Mouse (Mus musculus) heart, embryonic 13.5 days (tissue): Measurements from ENCODE around the gene Gjc1. TPM values are rescaled to one million over a fixed set of nuclear protein-coding genes. Genes with fewer than 3 reads are reported as not detected.

Experiments used
- ATAC-seq: fragments of 200-750 bp; cut with Nextera tagmentation; 2 replicates; pipeline ENCODE4 v1.8.0; 2017; ENCODE audit warnings: moderate TSS enrichment; ENCODE audit not compliant: insufficient number of reproducible peaks, low FRiP score, low TSS enrichment; ENCODE audit errors: extremely low read depth
- H3K27ac ChIP-seq: fragments of 300-500 bp; sonication (generic); replicated peaks from 2 replicates; pipeline ENCODE4 v1.5.1; 2015; ENCODE audit warnings: moderate library complexity, mild to moderate bottlenecking, inconsistent platforms
- H3K27me3 ChIP-seq: fragments of 300-500 bp; sonication (generic); replicated peaks from 2 replicates; pipeline ENCODE4 v1.6.1; 2015; ENCODE audit warnings: mild to moderate bottlenecking, inconsistent platforms
- H3K36me3 ChIP-seq: fragments of 300-500 bp; sonication (generic); 2 replicates; pipeline ENCODE4 v1.6.1; 2015; ENCODE audit warnings: mild to moderate bottlenecking, inconsistent platforms
- H3K4me1 ChIP-seq: fragments of 300-500 bp; sonication (generic); 2 replicates; pipeline ENCODE4 v1.6.1; 2015; ENCODE audit warnings: inconsistent platforms
- H3K4me2 ChIP-seq: fragments of 300-500 bp; sonication (generic); 2 replicates; pipeline ENCODE4 v1.6.1; 2015; ENCODE audit warnings: inconsistent platforms, mild to moderate bottlenecking, moderate library complexity
- H3K4me3 ChIP-seq: fragments of 300-500 bp; sonication (generic); 2 replicates; pipeline ENCODE4 v1.5.1; 2015; ENCODE audit warnings: moderate library complexity, mild to moderate bottlenecking, inconsistent platforms
- H3K9ac ChIP-seq: fragments of 300-500 bp; sonication (generic); 2 replicates; pipeline ENCODE4 v1.6.1; 2015; ENCODE audit warnings: inconsistent platforms, mild to moderate bottlenecking, moderate library complexity
- H3K9me3 ChIP-seq: fragments of 300-500 bp; sonication (generic); 2 replicates; pipeline ENCODE4 v1.6.1; 2016; ENCODE audit warnings: inconsistent platforms
- WGBS: fragments of 180-500 bp; shearing (Covaris S2); methylation state at CpG from one replicate; pipeline ENCODE4 v1.1.7; 2015; ENCODE audit warnings: mixed read lengths; 5-methylcytosine and 5-hydroxymethylcytosine counted together
- polyA plus RNA-seq: library from polyadenylated mRNA; unstranded; fragments of >200 nt; fragmentation: Nextera tagmentation; extraction: Ambion mirVana; gene quantifications from 2 replicates; pipeline ENCODE4 v1.2.1, GENCODE M21; 2015

The Gjc1 gene
- polyA plus RNA-seq, 1 experiment from 2014 or later: 46.5 TPM

DNA sequence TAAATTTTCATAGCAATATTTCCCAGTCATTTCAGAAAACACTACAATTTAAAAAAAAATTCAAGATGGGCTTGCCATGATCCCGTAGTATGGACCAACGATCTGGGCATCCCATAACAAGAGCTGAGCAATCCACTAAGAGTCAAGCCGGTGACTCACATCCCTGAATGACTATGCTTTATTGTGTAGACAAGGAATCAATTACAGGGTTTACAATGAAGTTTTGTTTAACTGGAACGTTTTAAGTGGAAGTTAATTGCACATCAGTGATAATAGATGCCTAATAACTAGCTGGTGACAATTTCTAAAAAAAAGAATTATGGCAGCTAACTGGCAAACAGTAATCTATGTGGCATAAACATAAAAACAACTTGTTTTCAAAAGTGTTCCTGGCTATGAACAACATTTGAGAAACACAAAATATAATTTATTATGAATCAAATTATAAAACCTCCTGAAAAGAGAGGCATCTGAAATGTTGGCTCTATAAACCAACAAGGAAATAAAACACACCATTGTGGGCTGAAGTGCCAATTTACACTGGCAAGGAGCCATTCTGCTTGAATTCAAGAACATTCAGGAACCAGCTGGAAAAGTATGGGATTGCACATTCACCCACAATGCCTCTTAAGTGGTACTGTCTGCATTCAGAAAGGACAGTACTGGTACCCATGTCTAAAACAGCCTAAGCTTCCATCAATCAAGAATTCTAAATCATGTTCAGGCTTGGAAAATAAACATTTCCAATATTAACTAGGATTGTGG, 8.6 kb downstream of the Gjc1 start:
- Histone ChIP-seq H3K9me3 (no peaks in the 10 kb centered on the region), H3K36me3 (peaks cover 12% of the 10 kb centered on the region), H3K4me2 (no peak overlapping the region), H3K4me3 (no peak overlapping the region), H3K9ac (no peak overlapping the region), H3K27ac (0 out of 2 replicates have a peak overlapping the region, but pooled peaks have one; percentile 1), H3K27me3 (no peaks in the 10 kb centered on the region), H3K4me1 (peaks cover 74% of the 10 kb centered on the region)
- no peak for ATAC-seq
- 67% methylated on average over 4 of the region's 4 CpGs for WGBS

- Histone ChIP-seq H3K4me3 (no peak overlapping the region), H3K4me2 (no peak overlapping the region), H3K27me3 (no peaks in the 10 kb centered on the region), H3K9ac (no peak overlapping the region), H3K27ac (0 out of 2 replicates have a peak overlapping the region, but pooled peaks have one; percentile 36), H3K9me3 (no peaks in the 10 kb centered on the region), H3K36me3 (peaks cover 38% of the 10 kb centered on the region), H3K4me1 (peaks cover 49% of the 10 kb centered on the region)
- WGBS: 56% methylated on average over 5 of the region's 5 CpGs
- no peak for ATAC-seq
Measured at GRCm38 (mm10) chr11:102808246-102808645, 11.3 kb downstream of the Gjc1 start.

DNA sequence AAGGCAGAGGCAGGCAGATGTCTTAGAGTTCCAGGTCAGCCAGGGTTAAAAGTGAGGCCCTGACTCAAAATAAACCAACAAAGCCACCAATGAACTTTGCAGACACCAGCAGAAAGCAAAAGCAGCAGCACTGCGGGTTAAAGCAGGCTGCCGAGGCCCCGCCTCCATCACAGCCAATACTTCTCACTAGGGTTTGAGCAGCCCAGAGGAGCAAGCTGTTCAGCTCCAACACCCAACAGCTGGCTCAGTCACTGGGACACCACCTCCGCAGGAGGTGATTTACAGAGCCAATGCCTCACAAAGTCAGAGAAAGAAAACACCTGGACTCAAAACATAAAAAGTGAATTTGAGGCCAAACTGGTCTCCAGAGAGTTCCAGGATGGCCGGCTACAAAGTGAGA, 16.0 kb downstream of the Gjc1 start:
- no peak for ATAC-seq
- Histone ChIP-seq H3K27ac (no peak overlapping the region), H3K9me3 (no peaks in the 10 kb centered on the region), H3K27me3 (no peaks in the 10 kb centered on the region), H3K36me3 (peaks cover 72% of the 10 kb centered on the region), H3K4me2 (no peak overlapping the region), H3K4me1 (peaks cover 32% of the 10 kb centered on the region), H3K9ac (no peak overlapping the region), H3K4me3 (no peak overlapping the region)
- 75% methylated on average over 5 of the region's 5 CpGs for WGBS

GRCm38 (mm10) chr11:102794157-102794556, 25.3 kb downstream of the Gjc1 start:
- Histone ChIP-seq H3K9ac (peak overlapping the region; percentile 61), H3K4me1 (peaks cover 53% of the 10 kb centered on the region), H3K9me3 (no peaks in the 10 kb centered on the region), H3K4me2 (peak overlapping the region; percentile 19), H3K27me3 (no peaks in the 10 kb centered on the region), H3K27ac (peak overlapping the region; percentile 84), H3K36me3 (peaks cover 41% of the 10 kb centered on the region), H3K4me3 (no peak overlapping the region)
- no peak for ATAC-seq
- WGBS: 34% methylated on average over 8 of the region's 8 CpGs

GRCm38 (mm10) chr11:102791682-102792445, 27.6 kb downstream of the Gjc1 start:
- Histone ChIP-seq H3K4me3 (no peak overlapping the region), H3K9me3 (no peaks in the 10 kb centered on the region), H3K9ac (peak overlapping the region; percentile 66), H3K27me3 (no peaks in the 10 kb centered on the region), H3K4me1 (peaks cover 71% of the 10 kb centered on the region), H3K36me3 (peaks cover 19% of the 10 kb centered on the region), H3K4me2 (peak overlapping the region; percentile 35), H3K27ac (peak overlapping the region; percentile 84)
- WGBS: 28% methylated on average over 14 of the region's 14 CpGs
- ATAC-seq: no peak; the same call in 1 of the 2 replicates

- Histone ChIP-seq H3K27me3 (no peaks in the 10 kb centered on the region), H3K36me3 (no peaks in the 10 kb centered on the region), H3K4me1 (peaks cover 62% of the 10 kb centered on the region), H3K4me3 (no peak overlapping the region), H3K9me3 (no peaks in the 10 kb centered on the region), H3K27ac (peak overlapping the region; percentile 64; the same call in 1 of the 2 replicates), H3K4me2 (no peak overlapping the region), H3K9ac (no peak overlapping the region)
- WGBS: 48% methylated on average over 5 of the region's 5 CpGs
- no peak for ATAC-seq
Measured at GRCm38 (mm10) chr11:102787688-102788177, 31.8 kb downstream of the Gjc1 start.

DNA sequence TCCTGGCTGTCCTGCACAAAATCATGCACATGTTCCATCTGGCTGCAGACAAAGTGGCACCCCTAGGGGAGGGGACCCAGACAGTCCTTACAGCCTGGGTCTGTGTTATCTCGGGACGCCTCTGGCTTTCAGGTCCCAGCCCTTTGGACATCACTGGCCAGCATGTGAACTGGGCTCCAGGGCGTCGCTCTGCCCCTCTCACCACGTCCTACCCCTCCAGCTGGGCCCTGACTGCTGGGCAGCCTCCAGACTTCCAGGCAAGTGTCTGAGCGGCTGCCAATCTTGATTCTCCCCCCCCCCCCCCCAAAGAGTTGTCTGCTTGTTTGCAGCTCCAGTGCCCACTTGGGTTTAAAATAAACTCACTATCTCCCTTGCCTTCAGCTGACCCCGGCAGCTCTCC, 36.1 kb downstream of the Gjc1 start:
- Histone ChIP-seq H3K27me3 (no peaks in the 10 kb centered on the region), H3K36me3 (no peaks in the 10 kb centered on the region), H3K4me1 (peaks cover 77% of the 10 kb centered on the region), H3K4me3 (no peak overlapping the region), H3K9ac (peak overlapping the region; percentile 52; the same call in 1 of the 2 replicates), H3K27ac (peak overlapping the region; percentile 94), H3K4me2 (peak overlapping the region; percentile 42), H3K9me3 (no peaks in the 10 kb centered on the region)
- WGBS: 28% methylated on average over 7 of the region's 7 CpGs
- ATAC-seq: peak; percentile 55; the same call in 1 of the 2 replicates

- 0 out of 2 replicates have a peak overlapping the region, but pooled peaks have one; percentile 30 for H3K9ac ChIP-seq
- no peak overlapping the region for H3K4me2 ChIP-seq
- H3K36me3 ChIP-seq: peaks cover 7% of the 10 kb centered on the region
- no peaks in the 10 kb centered on the region for H3K27me3 ChIP-seq
- peaks cover 76% of the 10 kb centered on the region for H3K4me1 ChIP-seq
- no peak for ATAC-seq
- H3K9me3 ChIP-seq: no peaks in the 10 kb centered on the region
- H3K27ac ChIP-seq: no peak overlapping the region
- H3K4me3 ChIP-seq: no peak overlapping the region
- WGBS: 88% methylated on average over 4 of the region's 4 CpGs
Measured at GRCm38 (mm10) chr11:102781523-102781922, 38.0 kb downstream of the Gjc1 start.

DNA sequence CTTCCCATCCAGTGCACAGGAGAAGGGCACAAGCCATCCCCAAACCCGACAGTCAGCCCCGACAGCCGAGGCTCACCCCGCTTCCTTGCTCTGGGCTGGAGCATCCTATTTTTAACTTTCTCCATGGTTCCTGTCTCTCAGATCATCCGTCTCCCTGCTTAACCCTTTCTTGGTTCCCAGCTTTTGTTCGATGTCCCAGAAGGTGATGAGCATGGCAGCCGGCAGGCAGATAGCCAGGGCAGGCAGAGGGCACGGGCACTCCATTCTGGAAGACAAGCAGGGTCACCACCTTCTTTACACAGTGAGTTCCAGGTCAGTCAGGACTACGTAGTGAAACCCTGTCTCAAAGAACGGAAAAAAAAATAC, 38.5 kb downstream of the Gjc1 start:
- Histone ChIP-seq H3K4me1 (peaks cover 76% of the 10 kb centered on the region), H3K27ac (peak overlapping the region; percentile 55; the same call in 1 of the 2 replicates), H3K4me2 (peak overlapping the region; percentile 42), H3K4me3 (no peak overlapping the region), H3K27me3 (peaks cover 3% of the 10 kb centered on the region; the same call in 1 of the 2 replicates), H3K36me3 (peaks cover 13% of the 10 kb centered on the region), H3K9ac (peak overlapping the region; percentile 65), H3K9me3 (no peaks in the 10 kb centered on the region)
- 30% methylated on average over 10 of the region's 10 CpGs for WGBS
- ATAC-seq: no peak

DNA sequence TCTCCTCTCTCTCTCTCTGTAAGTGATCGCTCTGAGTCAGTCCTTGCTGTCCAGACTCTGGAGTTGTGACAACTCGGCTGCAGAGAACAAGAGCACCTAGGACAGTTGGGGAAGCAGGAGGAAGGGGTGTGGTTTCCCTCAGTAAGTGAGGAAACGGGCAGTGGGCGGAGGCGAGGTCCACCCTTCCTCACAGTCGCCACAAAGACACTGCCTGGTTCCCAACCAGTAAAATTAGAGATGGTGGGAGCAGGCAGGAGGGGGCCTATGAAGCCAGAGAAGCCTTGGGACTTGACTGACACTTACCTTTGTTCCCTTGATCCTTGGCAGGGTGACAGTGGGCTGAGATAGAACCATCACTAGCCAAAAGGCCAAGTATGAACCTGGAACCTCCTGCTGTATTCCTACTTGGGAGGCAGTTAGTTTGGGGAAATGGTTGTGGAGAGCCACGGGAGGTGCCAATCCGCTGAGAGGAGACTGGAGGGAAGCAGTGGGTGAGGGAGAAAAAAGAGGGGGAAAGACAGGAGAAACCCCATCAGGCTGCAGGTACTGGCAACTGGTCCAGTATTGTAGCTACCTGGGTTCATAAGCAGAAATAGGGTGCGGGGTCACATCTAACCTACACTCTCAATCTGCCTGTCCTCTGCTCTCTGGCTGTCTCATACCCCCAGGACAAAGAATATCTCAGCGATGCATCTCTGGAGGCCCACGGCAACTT, 39.1 kb downstream of the Gjc1 start:
- Histone ChIP-seq H3K36me3 (peaks cover 16% of the 10 kb centered on the region), H3K9me3 (no peaks in the 10 kb centered on the region), H3K4me2 (peak overlapping the region; percentile 42), H3K27ac (peak overlapping the region; percentile 55), H3K9ac (peak overlapping the region; percentile 65), H3K27me3 (peaks cover 5% of the 10 kb centered on the region; the same call in 1 of the 2 replicates), H3K4me1 (peaks cover 76% of the 10 kb centered on the region), H3K4me3 (no peak overlapping the region)
- 34% methylated on average over 11 of the region's 11 CpGs for WGBS
- no peak for ATAC-seq

- no peaks in the 10 kb centered on the region for H3K9me3 ChIP-seq
- H3K4me1 ChIP-seq: peaks cover 76% of the 10 kb centered on the region
- H3K27me3 ChIP-seq: peaks cover 5% of the 10 kb centered on the region; the same call in 1 of the 2 replicates
- no peak for ATAC-seq
- 54% methylated on average over 7 of the region's 7 CpGs for WGBS
- peaks cover 16% of the 10 kb centered on the region for H3K36me3 ChIP-seq
- 0 out of 2 replicates have a peak overlapping the region, but pooled peaks have one; percentile 65 for H3K9ac ChIP-seq
- H3K4me3 ChIP-seq: no peak overlapping the region
- peak overlapping the region; percentile 42; the same call in 1 of the 2 replicates for H3K4me2 ChIP-seq
- peak overlapping the region; percentile 55 for H3K27ac ChIP-seq
Measured at GRCm38 (mm10) chr11:102779824-102780223, 39.7 kb downstream of the Gjc1 start.
